Mouse (Mus musculus) cerebellum, adult 18-20 months (tissue): ENCODE measurements around the gene Gm45213.

Experiments
- DNase-seq, 2 experiments: peaks; one replicate each; pipeline ENCODE4 v3.0.0; 2021

The Gm45213 gene

GRCm38 (mm10) chr7:66043552-66044459, at the start of gene Gm45213:
Gene Gm45213 (plus strand): TSS chr7:66043602.
- DNase-seq = peak; percentile 76 to 78

- peak; percentile 61 to 64 for DNase-seq
These were observed 42.2 kb upstream of the Gm45213 start for GRCm38 (mm10) chr7:66001035-66001754.

- DNase-seq = no peak
These were observed 41.6 kb upstream of the Gm45213 start for GRCm38 (mm10) chr7:66001797-66002196.

- DNase-seq = peak in 1 of 2 experiments; percentile 40
These were observed 40.0 kb upstream of the Gm45213 start for GRCm38 (mm10) chr7:66003447-66003846.

- no peak for DNase-seq
These were observed 39.4 kb upstream of the Gm45213 start for GRCm38 (mm10) chr7:66003865-66004638.

GRCm38 (mm10) chr7:66005066-66005465, 38.3 kb upstream of the Gm45213 start:
- no peak for DNase-seq

- DNase-seq = peak; percentile 90 to 91
These were observed 35.1 kb upstream of the Gm45213 start for GRCm38 (mm10) chr7:66008161-66008891.

- peak in 1 of 2 experiments; percentile 58 for DNase-seq
These were observed 34.5 kb upstream of the Gm45213 start for GRCm38 (mm10) chr7:66008892-66009273.

GRCm38 (mm10) chr7:66010518-66010917, 32.9 kb upstream of the Gm45213 start:
- no peak for DNase-seq

GRCm38 (mm10) chr7:66027747-66028146, 15.7 kb upstream of the Gm45213 start:
- DNase-seq = peak; percentile 60 to 64

GRCm38 (mm10) chr7:66028766-66029512, 14.5 kb upstream of the Gm45213 start:
- DNase-seq = no peak

- no peak for DNase-seq
These were observed 6.6 kb upstream of the Gm45213 start for GRCm38 (mm10) chr7:66036809-66037208.

- peak in 1 of 2 experiments; percentile 50 for DNase-seq
These were observed 5.1 kb upstream of the Gm45213 start for GRCm38 (mm10) chr7:66038261-66038660.

GRCm38 (mm10) chr7:66038730-66039129, 4.7 kb upstream of the Gm45213 start:
- DNase-seq = peak; percentile 68 to 79

GRCm38 (mm10) chr7:66040026-66040814, 3.2 kb upstream of the Gm45213 start:
- no peak for DNase-seq

GRCm38 (mm10) chr7:66044617-66045016, 1.2 kb downstream of the Gm45213 start:
- DNase-seq = no peak

GRCm38 (mm10) chr7:66046921-66047918, 3.8 kb downstream of the Gm45213 start:
- DNase-seq = no peak

- DNase-seq = no peak
These were observed 4.6 kb downstream of the Gm45213 start for GRCm38 (mm10) chr7:66047975-66048374.
